Mouse (Mus musculus) cortical plate, adult 2 months (tissue): ENCODE measurements around the gene Timm9.

Experiments
- CTCF ChIP-seq: fragments of 200-500 bp; IDR thresholded peaks from 2 replicates; pipeline ENCODE4 v1.5.1; 2011; ENCODE audit warnings: mild to moderate bottlenecking, control low read depth, low read length; ENCODE audit not compliant: insufficient read depth; ENCODE audit errors: extremely low read depth
- POLR2A ChIP-seq: fragments of 200-500 bp; IDR thresholded peaks from 2 replicates; pipeline ENCODE4 v1.6.1; 2011; ENCODE audit warnings: mild to moderate bottlenecking, low read length, control low read depth; ENCODE audit not compliant: insufficient read depth; ENCODE audit errors: extremely low read depth

GRCm38 (mm10) chr12:71147641-71148040 is 11.2 kb upstream of the Timm9 start:
- peak; percentile 34; the same call in 1 of the 2 replicates for TF ChIP-seq CTCF
- no peak for TF ChIP-seq POLR2A
